Mouse (Mus musculus): ENCODE data around the gene Zswim3.

DNA sequence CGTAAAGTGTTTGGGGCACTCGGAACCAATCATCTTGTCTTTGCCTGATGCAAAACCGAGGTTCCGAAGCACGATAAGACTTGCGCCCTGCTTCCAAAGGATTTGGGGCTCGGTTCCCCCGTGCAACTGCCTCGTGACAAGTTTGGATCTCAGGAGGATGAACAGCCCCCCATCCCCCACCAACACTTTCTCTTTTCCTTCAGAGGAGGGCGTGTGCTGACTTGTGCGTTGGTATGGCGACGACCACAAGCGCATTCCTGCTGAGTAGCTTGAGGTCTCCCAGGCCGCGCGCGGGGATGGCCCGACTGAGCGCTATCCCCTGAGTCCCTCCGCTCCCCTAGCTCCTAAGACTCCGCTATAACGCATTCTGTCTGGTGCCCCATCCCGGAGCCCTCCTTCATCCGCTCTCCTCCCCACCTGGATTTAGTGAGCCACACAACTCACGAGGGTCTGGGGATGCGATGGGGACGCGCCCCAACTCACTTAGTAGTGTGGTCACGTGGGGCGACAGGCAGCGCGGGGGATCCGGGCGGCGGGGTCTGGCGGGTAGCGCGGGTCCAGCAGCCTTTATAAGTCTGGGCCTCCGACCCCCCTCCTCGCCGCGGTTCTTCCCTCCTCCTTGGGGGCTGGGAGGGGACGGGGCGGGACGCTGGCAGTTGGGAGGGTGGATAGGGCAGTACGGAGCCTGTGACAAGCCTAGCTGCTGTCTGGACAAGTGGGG is 52.4 kb downstream of the Zswim3 start, which contains the start of gene Pltp:
- TF ChIP-seq CTCF (conservative IDR thresholded peaks at IDR 0.05; ENCODE audit: insufficient read depth, insufficient read length, low read depth, low read length) (no peak), POLR2A (IDR thresholded peaks at IDR 0.05; ENCODE audit: low read depth, low read length) (no peak)
